Comparison of ENCODE assay signal across 30 mouse cellular contexts in genomic region chr16:58573949-58574722, GRCm38 (mm10). TPM values are rescaled to one million over a fixed set of nuclear protein-coding genes. Genes with fewer than 3 reads are reported as not detected.
"Had no signal": no experiment of that assay in that cellular context is flagged by ENCODE, and none has a peak within 500 bp of the region (broad histone marks: within the 10 kb centered on the region; RNA-seq: fewer than 3 reads in every experiment).

No protein-coding gene starts in this region.

- H3K27me3 ChIP-seq: limb, embryonic 12.5 days; limb, embryonic 15.5 days; lung, embryonic 15.5 days; neural tube, embryonic 12.5 days; neural tube, embryonic 15.5 days; stomach, embryonic 15.5 days had no signal

- H3K36me3 ChIP-seq: limb, embryonic 12.5 days; limb, embryonic 15.5 days; lung, embryonic 15.5 days; neural tube, embryonic 12.5 days; neural tube, embryonic 15.5 days; stomach, embryonic 15.5 days had no signal

- DNase-seq: kidney, adult 18-20 months; kidney, adult 9 months; kidney, postnatal 14 days; kidney, postnatal 4 days; left cerebral cortex, postnatal 4 days; liver, postnatal 0 days; midbrain, embryonic 14.5 days; right cerebral cortex, adult 18-20 months; right cerebral cortex, postnatal 14 days; spleen, adult 18-20 months; thymus, adult 2 months; thymus, postnatal 14 days; thymus, postnatal 4 days had no signal

- H3K4me2 ChIP-seq: limb, embryonic 12.5 days; limb, embryonic 15.5 days; liver, embryonic 11.5 days; lung, embryonic 15.5 days; midbrain, embryonic 11.5 days; neural tube, embryonic 12.5 days; neural tube, embryonic 15.5 days; stomach, embryonic 15.5 days had no signal

- H3K9me3 ChIP-seq: limb, embryonic 12.5 days; limb, embryonic 15.5 days; lung, embryonic 15.5 days; neural tube, embryonic 12.5 days; neural tube, embryonic 15.5 days; stomach, embryonic 15.5 days had no signal

- H3K27ac ChIP-seq: limb, embryonic 12.5 days; limb, embryonic 15.5 days; liver, embryonic 14.5 days; lung, embryonic 15.5 days; neural tube, embryonic 12.5 days; neural tube, embryonic 15.5 days; stomach, embryonic 15.5 days had no signal

- H3K4me1 ChIP-seq: limb, embryonic 12.5 days; limb, embryonic 15.5 days; lung, embryonic 15.5 days; neural tube, embryonic 12.5 days; neural tube, embryonic 15.5 days; stomach, embryonic 15.5 days had no signal

- H3K4me3 ChIP-seq: limb, embryonic 12.5 days; limb, embryonic 15.5 days; lung, embryonic 15.5 days; neural tube, embryonic 12.5 days; neural tube, embryonic 15.5 days; stomach, embryonic 15.5 days had no signal

- H3K9ac ChIP-seq: limb, embryonic 12.5 days; limb, embryonic 15.5 days; liver, embryonic 14.5 days; liver, postnatal 0 days; lung, embryonic 15.5 days; neural tube, embryonic 12.5 days; neural tube, embryonic 15.5 days; stomach, embryonic 15.5 days had no signal

- ATAC-seq: liver, postnatal 0 days had no signal

RNA-seq across cellular contexts. Expression of gene Gm813, which starts 42.6 kb away (rescaled TPM):
- total RNA-seq: layer of hippocampus, adult 18-20 months; layer of hippocampus, postnatal 14 days; left cerebral cortex, adult 8-10 months; left cerebral cortex, postnatal 14 days; left cerebral cortex, postnatal 4 days; megakaryocyte progenitor cell, adult 5-6 weeks; megakaryocyte-erythroid progenitor cell, adult 5-6 weeks; midbrain, postnatal 0 days had no signal
- polyA plus RNA-seq: kidney, embryonic 16.5 days; limb, embryonic 12.5 days; limb, embryonic 15.5 days; liver, embryonic 11.5 days; liver, embryonic 14.5 days; liver, postnatal 0 days; lung, embryonic 15.5 days; midbrain, embryonic 11.5 days; midbrain, embryonic 14.5 days; midbrain, postnatal 0 days; neural tube, embryonic 12.5 days; neural tube, embryonic 15.5 days; stomach, embryonic 15.5 days; thymus, adult 2 months had no signal
